Mouse (Mus musculus) neural tube, embryonic 12.5 days (tissue): ENCODE results near the gene Vasp. TPM values are rescaled to one million over a fixed set of nuclear protein-coding genes. Genes with fewer than 3 reads are reported as not detected.

Experiments
- ATAC-seq: fragments of 200-750 bp; cut with Nextera tagmentation; 2 replicates; pipeline ENCODE4 v1.8.0; 2017; ENCODE audit warnings: low read depth, mild to moderate bottlenecking, moderate TSS enrichment, moderate library complexity; ENCODE audit not compliant: low FRiP score
- H3K27ac ChIP-seq: fragments of 300-500 bp; sonication (generic); 2 replicates; pipeline ENCODE4 v1.5.1; 2016
- H3K27me3 ChIP-seq: fragments of 300-500 bp; sonication (generic); replicated peaks from 2 replicates; pipeline ENCODE4 v1.6.1; 2016; ENCODE audit warnings: mild to moderate bottlenecking
- H3K36me3 ChIP-seq: fragments of 300-500 bp; sonication (generic); 2 replicates; pipeline ENCODE4 v1.6.1; 2016; ENCODE audit warnings: mild to moderate bottlenecking
- H3K4me1 ChIP-seq: fragments of 300-500 bp; sonication (generic); 2 replicates; pipeline ENCODE4 v1.6.1; 2016
- H3K4me2 ChIP-seq: fragments of 300-500 bp; sonication (generic); replicated peaks from 2 replicates; pipeline ENCODE4 v1.6.1; 2016; ENCODE audit warnings: mild to moderate bottlenecking
- H3K4me3 ChIP-seq: fragments of 300-500 bp; sonication (generic); 2 replicates; pipeline ENCODE4 v1.5.1; 2016
- H3K9ac ChIP-seq: fragments of 300-500 bp; sonication (generic); 2 replicates; pipeline ENCODE4 v1.6.1; 2016; ENCODE audit warnings: mild to moderate bottlenecking
- H3K9me3 ChIP-seq: fragments of 300-500 bp; sonication (generic); 2 replicates; pipeline ENCODE4 v1.6.1; 2016; ENCODE audit warnings: mild to moderate bottlenecking
- WGBS: fragments of 180-500 bp; shearing (Covaris S2); methylation state at CpG from one replicate; pipeline ENCODE4 v1.1.7; 2016; 5-methylcytosine and 5-hydroxymethylcytosine counted together
- polyA plus RNA-seq: library from polyadenylated mRNA; unstranded; fragments of >200 nt; fragmentation: Nextera tagmentation; extraction: Ambion mirVana; gene quantifications from 2 replicates; pipeline ENCODE4 v1.2.1, GENCODE M21; 2016

Gene Vasp
- polyA plus RNA-seq, 1 experiment from 2014 or later = 53.4 TPM

DNA sequence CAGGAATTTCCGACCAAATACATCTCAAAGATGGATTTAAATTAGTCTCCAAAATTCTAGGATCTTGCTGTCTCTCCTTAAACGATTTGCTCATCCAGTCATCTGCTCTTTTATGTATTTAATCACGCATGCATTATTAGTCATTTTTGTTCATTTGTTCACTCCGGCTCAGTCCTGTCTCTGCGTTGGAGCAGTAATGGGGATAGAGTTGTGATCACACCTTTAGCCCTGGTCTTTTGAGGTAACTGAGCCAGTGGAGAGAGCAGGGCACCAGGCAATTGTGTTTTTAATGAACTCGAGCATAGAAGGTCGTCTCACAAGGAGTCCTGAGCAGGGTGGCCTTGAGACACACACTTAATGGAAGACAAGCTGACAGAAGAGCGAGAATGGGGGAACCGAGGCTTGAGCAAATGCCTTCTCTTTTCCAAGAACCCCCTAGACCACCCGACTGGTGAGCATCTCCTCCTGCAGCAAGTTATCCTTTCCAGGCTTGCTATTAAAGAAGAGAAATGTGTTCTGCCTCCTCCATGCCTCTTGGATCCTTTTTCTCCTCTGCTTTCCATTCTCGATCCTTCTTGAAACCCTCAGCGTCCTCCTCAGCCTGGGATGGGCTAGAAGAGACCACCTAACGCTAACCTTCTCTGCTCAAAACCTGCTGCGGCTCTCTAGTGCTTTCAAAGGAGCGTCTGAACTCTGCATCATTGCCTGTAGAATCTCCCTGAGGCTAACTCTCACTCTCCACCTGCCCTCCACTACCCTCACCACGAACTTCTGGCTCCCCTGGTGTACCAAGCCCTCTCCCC is 30.0 kb upstream of the Vasp start:
- Histone ChIP-seq H3K4me2 (peak overlapping the region; percentile 56), H3K9me3 (no peaks in the 10 kb centered on the region), H3K36me3 (no peaks in the 10 kb centered on the region), H3K27me3 (peaks cover 53% of the 10 kb centered on the region), H3K27ac (no peak overlapping the region), H3K4me3 (peak overlapping the region; percentile 15), H3K9ac (peak overlapping the region; percentile 42; the same call in 1 of the 2 replicates), H3K4me1 (peaks cover 24% of the 10 kb centered on the region)
- whole genome bisulfite sequencing = 11% methylated on average over 16 of the region's 16 CpGs
- no peak for ATAC-seq

DNA sequence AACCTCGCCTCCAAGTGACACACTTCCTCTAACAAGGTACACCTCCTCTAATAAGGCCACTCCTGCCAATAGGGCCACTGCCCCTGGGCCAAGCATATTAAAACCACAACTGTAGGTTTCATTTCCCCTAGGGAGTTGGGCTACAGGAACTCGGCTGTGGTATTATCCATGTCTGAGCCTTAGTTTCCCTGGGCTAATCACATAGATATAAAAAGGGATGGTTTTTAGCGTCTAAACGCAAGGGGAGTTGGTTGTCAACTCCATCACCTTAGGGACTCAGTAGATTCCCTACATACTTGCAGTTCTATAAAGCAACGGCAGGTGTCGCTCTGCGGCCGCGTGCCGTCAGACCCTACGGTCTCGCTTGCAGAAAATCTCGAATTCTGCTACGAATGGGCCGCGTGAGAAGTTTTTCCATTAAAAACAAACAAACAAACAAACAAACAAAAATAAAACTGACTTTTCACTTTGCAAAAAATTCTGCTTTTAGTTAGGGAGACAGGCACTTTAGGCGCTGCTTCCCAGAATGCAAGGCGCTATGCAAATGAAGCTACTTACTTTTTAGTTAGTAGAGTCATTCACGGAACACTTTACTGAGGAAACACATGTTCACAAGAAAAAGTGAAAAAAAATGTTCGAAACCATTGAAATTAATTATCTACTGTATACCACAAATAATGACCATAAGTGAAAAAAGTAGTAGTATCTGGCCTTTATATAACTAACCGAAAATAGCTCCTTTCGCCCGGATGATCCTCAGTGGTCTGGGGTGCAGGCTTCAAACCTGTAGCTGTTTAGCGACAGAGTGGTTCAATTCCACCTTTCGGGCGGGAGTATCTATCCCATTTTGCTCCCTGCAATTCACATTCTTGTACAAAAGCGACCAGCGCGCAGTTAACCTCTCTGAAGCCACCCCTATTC is 29.1 kb upstream of the Vasp start:
- peaks cover 44% of the 10 kb centered on the region for H3K27me3 ChIP-seq
- peak overlapping the region; percentile 56 for H3K4me2 ChIP-seq
- H3K9ac ChIP-seq = 0 out of 2 replicates have a peak overlapping the region, but pooled peaks have one; percentile 35
- H3K4me1 ChIP-seq = peaks cover 24% of the 10 kb centered on the region
- no peak overlapping the region for H3K27ac ChIP-seq
- under 1% methylated on average over 29 of the region's 29 CpGs for WGBS
- H3K9me3 ChIP-seq = no peaks in the 10 kb centered on the region
- ATAC-seq = peak; percentile 75
- H3K4me3 ChIP-seq = peak overlapping the region; percentile 40
- no peaks in the 10 kb centered on the region for H3K36me3 ChIP-seq

DNA sequence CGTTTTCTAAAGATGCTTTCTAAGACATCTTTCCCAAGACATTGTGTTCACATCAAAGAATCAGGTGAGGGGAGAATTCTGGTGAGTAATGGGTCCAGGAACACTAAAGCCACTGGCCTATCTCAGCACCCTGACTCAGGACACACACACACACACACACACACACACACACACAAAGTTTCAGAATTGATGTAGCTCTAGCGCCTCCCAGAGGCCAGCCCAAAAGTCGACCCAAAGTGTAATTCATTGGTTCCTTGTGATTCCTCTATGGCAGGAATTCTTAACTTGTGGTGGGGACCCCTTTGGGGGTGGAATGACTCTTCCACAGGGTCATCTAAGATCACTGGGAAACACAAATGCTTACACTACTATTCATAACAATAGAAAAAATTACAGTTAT is 27.6 kb upstream of the Vasp start:
- Histone ChIP-seq H3K36me3 (peaks cover 5% of the 10 kb centered on the region; the same call in 1 of the 2 replicates), H3K4me3 (no peak overlapping the region), H3K27ac (no peak overlapping the region), H3K9me3 (no peaks in the 10 kb centered on the region), H3K27me3 (peaks cover 28% of the 10 kb centered on the region), H3K9ac (no peak overlapping the region), H3K4me2 (no peak overlapping the region), H3K4me1 (peaks cover 18% of the 10 kb centered on the region)
- 21% methylated on average over 3 of the region's 3 CpGs for WGBS
- ATAC-seq = no peak

DNA sequence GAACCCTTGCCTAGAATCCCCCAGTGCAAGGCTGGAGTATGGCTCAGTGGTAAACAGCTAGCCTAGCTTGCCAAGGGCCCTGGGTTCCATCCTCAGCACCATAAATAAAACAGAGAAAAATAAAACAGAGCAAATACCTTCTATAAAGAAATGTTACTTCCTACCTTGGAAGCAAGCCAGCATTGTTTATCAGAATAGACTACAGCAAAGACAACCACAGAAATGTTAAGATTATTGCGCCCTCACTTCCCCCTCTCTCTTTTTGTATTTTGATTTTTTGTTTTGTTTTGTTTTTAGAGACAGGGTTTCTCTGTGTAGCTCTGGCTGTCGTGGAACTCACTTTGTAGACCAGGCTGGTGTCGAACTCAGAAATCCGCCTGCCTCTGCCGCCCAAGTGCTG is 26.2 kb upstream of the Vasp start:
- Histone ChIP-seq H3K27me3 (peaks cover 14% of the 10 kb centered on the region), H3K27ac (no peak overlapping the region), H3K4me3 (no peak overlapping the region), H3K9ac (no peak overlapping the region), H3K4me2 (no peak overlapping the region), H3K9me3 (no peaks in the 10 kb centered on the region), H3K36me3 (peaks cover 17% of the 10 kb centered on the region), H3K4me1 (peaks cover 9% of the 10 kb centered on the region)
- 92% methylated on average over 5 of the region's 5 CpGs for WGBS
- no peak for ATAC-seq

DNA sequence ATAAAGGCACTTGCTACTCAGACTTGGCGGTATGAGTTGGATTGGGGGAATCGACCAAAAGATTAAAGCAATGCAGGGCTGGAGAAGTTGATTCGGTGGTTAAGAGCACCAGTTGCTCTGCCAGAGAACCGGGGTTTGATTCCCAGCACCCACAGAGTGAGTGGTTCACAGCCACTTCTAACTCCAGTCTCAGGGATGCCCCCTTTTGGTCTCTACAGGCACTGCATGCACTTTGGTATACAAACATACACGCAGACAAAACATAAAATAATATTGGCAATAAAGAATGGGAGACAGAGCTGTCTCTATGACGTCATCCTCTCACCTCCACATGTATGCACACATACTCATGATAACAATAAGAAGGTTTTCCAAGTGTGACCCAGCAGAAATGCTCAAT is 25.4 kb upstream of the Vasp start:
- Histone ChIP-seq H3K9ac (no peak overlapping the region), H3K36me3 (peaks cover 17% of the 10 kb centered on the region), H3K4me2 (no peak overlapping the region), H3K9me3 (no peaks in the 10 kb centered on the region), H3K4me1 (peaks cover 9% of the 10 kb centered on the region), H3K27me3 (peaks cover 7% of the 10 kb centered on the region), H3K27ac (no peak overlapping the region), H3K4me3 (no peak overlapping the region)
- WGBS = 92% methylated on average over 6 of the region's 6 CpGs
- no peak for ATAC-seq

DNA sequence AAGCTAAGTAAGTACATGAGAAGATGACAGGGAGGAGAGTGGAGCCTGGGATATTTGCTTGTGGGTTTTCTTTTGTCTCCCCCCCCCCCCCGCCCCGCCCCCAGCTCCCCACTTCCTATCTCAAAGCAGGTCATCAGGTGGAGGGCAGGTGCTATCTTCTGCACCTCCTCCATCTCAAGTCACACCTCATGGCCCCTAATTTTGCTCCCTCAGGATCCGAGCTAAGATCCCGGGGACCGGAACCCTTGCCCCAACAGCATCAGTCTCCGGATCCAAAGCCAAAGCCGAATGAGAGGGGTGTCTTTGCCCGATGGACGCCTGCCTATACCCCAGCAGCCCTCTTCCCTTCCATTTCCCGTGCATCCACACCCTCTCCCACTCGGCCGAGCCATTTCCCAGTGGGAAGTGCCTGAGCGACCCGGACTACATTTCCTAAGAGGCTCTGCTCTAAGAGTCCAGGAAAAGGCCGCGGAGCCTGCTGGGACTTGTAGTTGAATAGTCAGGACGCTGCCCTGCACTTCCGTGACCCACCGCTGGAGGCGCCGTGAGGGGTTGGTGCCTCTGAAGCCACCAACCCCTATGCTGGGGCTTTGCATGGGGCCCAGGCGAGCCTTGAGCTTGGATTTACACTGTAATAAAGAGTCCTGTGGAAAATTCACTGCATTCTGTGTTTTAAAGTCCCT is 24.0 kb upstream of the Vasp start:
- Histone ChIP-seq H3K4me3 (peak overlapping the region; percentile 16), H3K27ac (no peak overlapping the region), H3K4me1 (peaks cover 13% of the 10 kb centered on the region), H3K9me3 (no peaks in the 10 kb centered on the region), H3K4me2 (peak overlapping the region; percentile 49), H3K27me3 (no peaks in the 10 kb centered on the region), H3K36me3 (peaks cover 17% of the 10 kb centered on the region), H3K9ac (no peak overlapping the region)
- 15% methylated on average over 22 of the region's 22 CpGs for WGBS
- peak; percentile 59 for ATAC-seq

DNA sequence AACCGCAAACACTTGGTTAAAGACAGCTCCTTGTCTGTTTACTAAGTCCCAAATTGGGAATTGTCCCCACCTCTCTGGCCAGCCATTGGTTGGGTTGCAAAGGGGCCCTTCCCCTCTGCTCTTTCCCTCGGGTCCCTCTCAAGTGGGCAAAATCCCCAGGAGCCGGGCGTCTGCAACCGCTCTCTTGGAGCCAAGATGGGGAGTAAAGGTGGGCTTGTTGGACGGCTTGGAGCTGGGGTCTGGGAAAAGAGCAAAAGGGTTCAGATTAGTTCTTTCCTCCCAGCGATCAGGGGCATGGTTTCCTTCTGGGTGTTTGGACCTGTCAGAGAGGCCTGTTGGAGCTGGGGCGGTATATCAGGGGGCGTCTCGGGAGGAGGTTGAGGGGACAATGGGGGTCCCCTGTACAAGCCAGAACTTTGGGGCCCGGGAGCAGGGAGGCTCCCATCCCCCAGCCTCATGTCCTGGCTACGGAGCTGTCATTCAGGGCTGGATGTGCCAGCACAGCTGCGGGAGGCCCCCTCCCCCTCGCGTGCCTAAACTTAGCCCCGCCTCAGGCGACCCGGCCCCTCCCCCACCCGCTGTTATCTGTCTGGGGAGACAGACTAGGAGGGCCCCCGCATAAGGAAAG is 19.5 kb upstream of the Vasp start:
- WGBS = 1% methylated on average over 20 of the region's 20 CpGs
- H3K27ac ChIP-seq = peak overlapping the region; percentile 22; the same call in 1 of the 2 replicates
- H3K4me3 ChIP-seq = peak overlapping the region; percentile 18
- ATAC-seq = 0 out of 2 replicates have a peak, but pooled peaks have one; percentile 19
- peak overlapping the region; percentile 51 for H3K9ac ChIP-seq
- peaks cover 45% of the 10 kb centered on the region for H3K36me3 ChIP-seq
- H3K4me1 ChIP-seq = peaks cover 20% of the 10 kb centered on the region
- no peaks in the 10 kb centered on the region for H3K9me3 ChIP-seq
- no peaks in the 10 kb centered on the region for H3K27me3 ChIP-seq
- peak overlapping the region; percentile 54 for H3K4me2 ChIP-seq

DNA sequence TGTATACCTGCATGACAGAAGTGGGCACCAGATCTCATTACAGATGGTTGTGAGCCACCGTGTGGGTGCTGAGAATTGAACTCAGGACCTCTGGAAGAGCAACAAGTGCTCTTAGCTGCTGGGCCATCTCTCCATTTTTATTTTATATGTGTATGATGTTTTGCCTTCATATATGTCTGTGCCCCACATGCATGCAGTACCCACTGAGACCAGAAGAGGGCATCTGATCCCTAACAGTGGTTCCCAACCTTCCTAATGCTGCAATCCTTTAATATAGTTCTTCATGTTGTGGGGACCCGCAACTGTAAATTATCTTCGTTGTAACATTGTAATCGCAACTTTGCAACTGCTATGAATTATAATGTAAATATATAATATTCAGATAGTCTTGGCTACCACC is 13.1 kb upstream of the Vasp start:
- no peak for ATAC-seq
- no peak overlapping the region for H3K9ac ChIP-seq
- H3K36me3 ChIP-seq = peaks cover 29% of the 10 kb centered on the region
- WGBS = 30% methylated on average over 4 of the region's 4 CpGs
- H3K27me3 ChIP-seq = peaks cover 17% of the 10 kb centered on the region
- H3K4me2 ChIP-seq = no peak overlapping the region
- no peak overlapping the region for H3K27ac ChIP-seq
- no peaks in the 10 kb centered on the region for H3K9me3 ChIP-seq
- H3K4me3 ChIP-seq = no peak overlapping the region
- H3K4me1 ChIP-seq = peaks cover 8% of the 10 kb centered on the region

DNA sequence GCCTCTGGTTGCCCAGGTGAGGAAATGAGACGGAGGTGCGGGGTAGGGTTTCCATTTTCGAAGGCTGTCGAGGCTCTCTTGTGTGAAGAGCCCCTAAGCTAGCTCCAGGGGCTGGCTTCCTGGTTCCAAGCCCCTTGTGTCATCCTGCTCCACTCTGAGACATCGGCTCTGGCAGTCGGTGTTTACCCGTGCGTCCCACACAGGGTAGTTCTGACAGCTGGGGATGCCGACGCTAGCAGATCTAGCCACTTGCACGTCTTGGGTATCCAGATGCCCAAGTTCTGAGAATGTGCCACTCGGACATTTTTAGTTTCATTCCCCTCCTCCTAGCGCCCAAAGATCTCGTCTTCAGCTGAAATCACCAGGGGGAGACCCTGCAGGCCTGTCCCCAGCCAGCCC is 11.8 kb upstream of the Vasp start:
- H3K4me2 ChIP-seq = peak overlapping the region; percentile 86
- peaks cover 8% of the 10 kb centered on the region for H3K4me1 ChIP-seq
- WGBS = 38% methylated on average over 14 of the region's 14 CpGs
- H3K27me3 ChIP-seq = peaks cover 31% of the 10 kb centered on the region
- H3K36me3 ChIP-seq = peaks cover 19% of the 10 kb centered on the region
- peak overlapping the region; percentile 84 for H3K4me3 ChIP-seq
- H3K27ac ChIP-seq = peak overlapping the region; percentile 77; the same call in 1 of the 2 replicates
- peak; percentile 14; the same call in 1 of the 2 replicates for ATAC-seq
- peak overlapping the region; percentile 93 for H3K9ac ChIP-seq
- H3K9me3 ChIP-seq = no peaks in the 10 kb centered on the region

DNA sequence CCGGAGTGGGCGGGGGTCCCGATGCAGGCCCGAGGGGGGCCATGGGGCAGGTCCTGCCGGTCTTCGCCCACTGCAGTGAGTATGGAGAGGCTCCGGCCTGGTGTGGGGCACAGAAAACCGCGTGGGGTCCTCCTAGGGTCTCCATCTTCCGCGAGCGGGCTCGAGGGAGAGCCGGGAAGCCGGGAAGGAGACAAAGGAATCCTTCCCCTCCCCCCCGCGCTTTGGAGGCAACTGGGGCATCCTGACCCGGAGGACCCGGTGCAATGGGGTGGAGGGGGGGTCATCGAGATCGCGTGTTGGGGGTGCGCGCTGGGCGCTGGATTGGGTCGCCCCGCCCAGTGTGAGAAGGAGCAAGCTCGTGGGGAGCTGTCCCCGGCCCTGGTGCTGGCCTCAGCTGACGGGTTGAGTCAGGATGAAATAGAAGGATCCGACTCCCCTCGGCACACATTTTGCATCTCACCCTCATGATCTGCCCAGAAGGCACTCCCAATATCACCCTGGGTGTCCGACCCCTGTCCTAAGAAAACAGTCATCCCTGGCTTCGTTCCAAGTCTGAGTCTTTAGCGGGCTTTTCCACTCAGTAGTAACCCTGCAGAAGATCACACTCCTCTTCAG is 11.3 kb upstream of the Vasp start:
- Histone ChIP-seq H3K36me3 (peaks cover 17% of the 10 kb centered on the region), H3K4me1 (peaks cover 8% of the 10 kb centered on the region), H3K9ac (peak overlapping the region; percentile 93), H3K4me3 (peak overlapping the region; percentile 84), H3K4me2 (peak overlapping the region; percentile 86), H3K9me3 (no peaks in the 10 kb centered on the region), H3K27me3 (peaks cover 36% of the 10 kb centered on the region), H3K27ac (peak overlapping the region; percentile 77; the same call in 1 of the 2 replicates)
- ATAC-seq = peak; percentile 86
- WGBS = 1% methylated on average over 35 of the region's 35 CpGs

DNA sequence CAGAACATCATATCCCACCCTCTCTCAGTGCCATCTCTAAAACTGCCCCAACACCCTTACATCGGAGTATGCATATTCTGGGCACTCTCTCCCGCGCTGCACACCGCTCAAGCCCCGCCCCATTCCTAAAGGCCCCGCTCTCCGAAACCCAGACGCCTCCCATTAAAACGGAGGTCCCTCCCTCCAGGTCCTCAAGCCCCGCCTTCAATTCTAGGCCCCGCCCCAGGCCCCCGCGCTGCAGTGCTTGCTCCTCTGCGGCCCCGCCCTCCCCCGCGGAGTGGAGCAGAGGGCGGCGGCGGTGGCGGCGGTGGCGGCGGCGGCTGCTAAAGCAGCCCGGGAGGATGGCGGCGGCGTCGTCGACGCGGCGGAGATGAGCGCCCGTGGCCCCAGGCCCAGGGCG is 10.8 kb upstream of the Vasp start, which contains the start of gene Rtn2:
Gene Rtn2 (plus strand): TSS at position 240 of the 400 bp plus-strand sequence.
- peaks cover 12% of the 10 kb centered on the region for H3K36me3 ChIP-seq
- peak within 1 kb of the TSS; percentile 84 for H3K4me3 ChIP-seq
- WGBS = 2% methylated on average over 37 of the region's 37 CpGs
- peak within 1 kb of the TSS; percentile 93 for H3K9ac ChIP-seq
- ATAC-seq = peak; percentile 83
- H3K9me3 ChIP-seq = no peaks in the 10 kb centered on the region
- peaks cover 8% of the 10 kb centered on the region for H3K4me1 ChIP-seq
- peak within 1 kb of the TSS; percentile 77; the same call in 1 of the 2 replicates for H3K27ac ChIP-seq
- H3K27me3 ChIP-seq = peaks cover 39% of the 10 kb centered on the region
- peak within 1 kb of the TSS; percentile 86 for H3K4me2 ChIP-seq
